Mouse (Mus musculus): ENCODE data around the gene Dera. TPM values are rescaled to one million over a fixed set of nuclear protein-coding genes. Genes with fewer than 3 reads are reported as not detected.

Dera gene
- total RNA-seq, 1 experiment: 47.6 TPM

- no peak overlapping the region for H3K9ac ChIP-seq (ENCODE audit: insufficient read depth, low read depth, low read length, poor library complexity, severe bottlenecking)
- no peak overlapping the region for H3K27ac ChIP-seq (ENCODE audit: insufficient read depth, low read depth, low read length, poor library complexity, severe bottlenecking)
- H3K9me3 ChIP-seq (ENCODE audit: control insufficient read depth, insufficient read depth, low read depth, low read length): no peaks in the 10 kb centered on the region
- H3K4me3 ChIP-seq (ENCODE audit: insufficient read depth in 1 of 2, low read depth in 1 of 2, low read length in 2 of 2, poor library complexity in 1 of 2, severe bottlenecking in 1 of 2): no peak overlapping the region
- TF ChIP-seq CHD2 (IDR thresholded peaks at IDR 0.05; ENCODE audit: low read depth, low read length): no peak
- TF ChIP-seq HCFC1 (IDR thresholded peaks at IDR 0.05; ENCODE audit: borderline replicate concordance, insufficient read depth, low read length): no peak
- TF ChIP-seq MAFK (IDR thresholded peaks at IDR 0.05; ENCODE audit: insufficient read depth, low read depth, low read length): no peak
- TF ChIP-seq ZC3H11A (IDR thresholded peaks at IDR 0.05; ENCODE audit: borderline replicate concordance, low read depth, low read length): no peak
- no peak for TF ChIP-seq ZNF384 (IDR thresholded peaks at IDR 0.05; ENCODE audit: low read depth, low read length)
- peaks cover 0 to 2% of the 10 kb centered on the region in 2 experiments; a peak in 1 of 4 replicates for H3K4me1 ChIP-seq (ENCODE audit: control insufficient read depth in 2 of 2, insufficient read depth in 2 of 2, low read length in 2 of 2, poor library complexity in 1 of 2)
- H3K36me3 ChIP-seq (ENCODE audit: control insufficient read depth, insufficient read depth, low read length, poor library complexity, severe bottlenecking): 0 out of 2 replicates have a peak, but pooled peaks cover 2% of the 10 kb centered on the region
- in situ Hi-C loops (cut with MboI; ENCODE audit: low sequenced_read_pairs in 2 of 2, unreplicated experiment in 2 of 2): no loop called here
- DNase-seq (ENCODE audit: low read depth, low spot score): no peak
Measured at GRCm38 (mm10) chr6:137783899-137784637, 29.7 kb downstream of the Dera start.

- Histone ChIP-seq H3K9ac (ENCODE audit: insufficient read depth, low read depth, low read length, poor library complexity, severe bottlenecking) (no peak overlapping the region), H3K9me3 (ENCODE audit: control insufficient read depth, insufficient read depth, low read depth, low read length) (no peaks in the 10 kb centered on the region), H3K36me3 (ENCODE audit: control insufficient read depth, insufficient read depth, low read length, poor library complexity, severe bottlenecking) (0 out of 2 replicates have a peak, but pooled peaks cover 2% of the 10 kb centered on the region), H3K4me3 (ENCODE audit: insufficient read depth in 1 of 2, low read depth in 1 of 2, low read length in 2 of 2, poor library complexity in 1 of 2, severe bottlenecking in 1 of 2) (no peak overlapping the region), H3K27ac (ENCODE audit: insufficient read depth, low read depth, low read length, poor library complexity, severe bottlenecking) (no peak overlapping the region), H3K4me1 (ENCODE audit: control insufficient read depth in 2 of 2, insufficient read depth in 2 of 2, low read length in 2 of 2, poor library complexity in 1 of 2) (no peaks in the 10 kb centered on the region; a peak in 1 of 4 replicates)
- in situ Hi-C loops (cut with MboI; ENCODE audit: low sequenced_read_pairs in 2 of 2, unreplicated experiment in 2 of 2): no loop called here
- TF ChIP-seq MAFK (IDR thresholded peaks at IDR 0.05; ENCODE audit: insufficient read depth, low read depth, low read length) (no peak), HCFC1 (IDR thresholded peaks at IDR 0.05; ENCODE audit: borderline replicate concordance, insufficient read depth, low read length) (no peak), ZC3H11A (IDR thresholded peaks at IDR 0.05; ENCODE audit: borderline replicate concordance, low read depth, low read length) (no peak), ZNF384 (IDR thresholded peaks at IDR 0.05; ENCODE audit: low read depth, low read length) (no peak), CHD2 (IDR thresholded peaks at IDR 0.05; ENCODE audit: low read depth, low read length) (no peak)
- no peak for DNase-seq (ENCODE audit: low read depth, low spot score)
Measured at GRCm38 (mm10) chr6:137788976-137789590, 34.7 kb downstream of the Dera start.

- Histone ChIP-seq H3K4me3 (ENCODE audit: insufficient read depth in 1 of 2, low read depth in 1 of 2, low read length in 2 of 2, poor library complexity in 1 of 2, severe bottlenecking in 1 of 2) (no peak overlapping the region), H3K4me1 (ENCODE audit: control insufficient read depth in 2 of 2, insufficient read depth in 2 of 2, low read length in 2 of 2, poor library complexity in 1 of 2) (no peaks in the 10 kb centered on the region; a peak in 1 of 4 replicates), H3K27ac (ENCODE audit: insufficient read depth, low read depth, low read length, poor library complexity, severe bottlenecking) (no peak overlapping the region), H3K9me3 (ENCODE audit: control insufficient read depth, insufficient read depth, low read depth, low read length) (no peaks in the 10 kb centered on the region), H3K36me3 (ENCODE audit: control insufficient read depth, insufficient read depth, low read length, poor library complexity, severe bottlenecking) (0 out of 2 replicates have a peak, but pooled peaks cover 2% of the 10 kb centered on the region), H3K9ac (ENCODE audit: insufficient read depth, low read depth, low read length, poor library complexity, severe bottlenecking) (no peak overlapping the region)
- TF ChIP-seq ZC3H11A (IDR thresholded peaks at IDR 0.05; ENCODE audit: borderline replicate concordance, low read depth, low read length): no peak
- TF ChIP-seq ZNF384 (IDR thresholded peaks at IDR 0.05; ENCODE audit: low read depth, low read length): no peak
- TF ChIP-seq HCFC1 (IDR thresholded peaks at IDR 0.05; ENCODE audit: borderline replicate concordance, insufficient read depth, low read length): no peak
- TF ChIP-seq CHD2 (IDR thresholded peaks at IDR 0.05; ENCODE audit: low read depth, low read length): no peak
- TF ChIP-seq MAFK (IDR thresholded peaks at IDR 0.05; ENCODE audit: insufficient read depth, low read depth, low read length): no peak
- in situ Hi-C loops (cut with MboI; ENCODE audit: low sequenced_read_pairs in 2 of 2, unreplicated experiment in 2 of 2): no loop called here
- no peak for DNase-seq (ENCODE audit: low read depth, low spot score)
Measured at GRCm38 (mm10) chr6:137789658-137790057, 35.3 kb downstream of the Dera start.

GRCm38 (mm10) chr6:137795494-137795893 lies 41.1 kb downstream of the Dera start:
- Histone ChIP-seq H3K36me3 (ENCODE audit: control insufficient read depth, insufficient read depth, low read length, poor library complexity, severe bottlenecking) (peaks cover 2% of the 10 kb centered on the region; the same call in 1 of the 2 replicates), H3K4me1 (ENCODE audit: control insufficient read depth in 2 of 2, insufficient read depth in 2 of 2, low read length in 2 of 2, poor library complexity in 1 of 2) (no peaks in the 10 kb centered on the region), H3K27ac (ENCODE audit: insufficient read depth, low read depth, low read length, poor library complexity, severe bottlenecking) (no peak overlapping the region), H3K9me3 (ENCODE audit: control insufficient read depth, insufficient read depth, low read depth, low read length) (no peaks in the 10 kb centered on the region), H3K4me3 (ENCODE audit: insufficient read depth in 1 of 2, low read depth in 1 of 2, low read length in 2 of 2, poor library complexity in 1 of 2, severe bottlenecking in 1 of 2) (no peak overlapping the region), H3K9ac (ENCODE audit: insufficient read depth, low read depth, low read length, poor library complexity, severe bottlenecking) (no peak overlapping the region)
- no peak for DNase-seq (ENCODE audit: low read depth, low spot score)
- in situ Hi-C loops (cut with MboI; ENCODE audit: low sequenced_read_pairs in 2 of 2, unreplicated experiment in 2 of 2): no loop called here
- TF ChIP-seq ZNF384 (IDR thresholded peaks at IDR 0.05; ENCODE audit: low read depth, low read length) (no peak), MAFK (IDR thresholded peaks at IDR 0.05; ENCODE audit: insufficient read depth, low read depth, low read length) (no peak), CHD2 (IDR thresholded peaks at IDR 0.05; ENCODE audit: low read depth, low read length) (no peak)
